Mouse (Mus musculus): ENCODE data around the gene Lefty2. TPM values are rescaled to one million over a fixed set of nuclear protein-coding genes. Genes with fewer than 3 reads are reported as not detected.
A peak's percentile ranks its signal among the peaks of the same experiment; 100 is the strongest.

The Lefty2 gene
- not detected for total RNA-seq (2021)
- long read RNA-seq, experiment 1, result 0 reads
- long read RNA-seq, experiment 2, result 0 reads

- no peak for DNase-seq
Observed at GRCm38 (mm10) chr1:180892808-180893207, at the start of gene Lefty2. Gene Lefty2 (plus strand): TSS chr1:180893108.

- DNase-seq, result peak; percentile 55
Observed at GRCm38 (mm10) chr1:180848114-180848510, 44.8 kb upstream of the Lefty2 start.

- peak; percentile 51 for DNase-seq
Observed at GRCm38 (mm10) chr1:180848511-180849241, 44.2 kb upstream of the Lefty2 start.

- no peak for DNase-seq
Observed at GRCm38 (mm10) chr1:180849701-180850301, 43.1 kb upstream of the Lefty2 start.

- peak; percentile 100 for DNase-seq
Observed at GRCm38 (mm10) chr1:180850316-180851270, 42.3 kb upstream of the Lefty2 start, which contains the start of gene Sde2. Gene Sde2 (plus strand): TSS chr1:180851127.

GRCm38 (mm10) chr1:180858763-180859162 lies 34.1 kb upstream of the Lefty2 start:
- no peak for DNase-seq

GRCm38 (mm10) chr1:180860030-180860429 lies 32.9 kb upstream of the Lefty2 start:
- DNase-seq, result no peak

- no peak for DNase-seq
Observed at GRCm38 (mm10) chr1:180863606-180864005, 29.3 kb upstream of the Lefty2 start.

- no peak for DNase-seq
Observed at GRCm38 (mm10) chr1:180866001-180866400, 26.9 kb upstream of the Lefty2 start.

GRCm38 (mm10) chr1:180870122-180870650 lies 22.7 kb upstream of the Lefty2 start:
- peak; percentile 23 for DNase-seq

GRCm38 (mm10) chr1:180873861-180874484 lies 18.9 kb upstream of the Lefty2 start:
- DNase-seq, result peak; percentile 59

- no peak for DNase-seq
Observed at GRCm38 (mm10) chr1:180874615-180875014, 18.3 kb upstream of the Lefty2 start.

GRCm38 (mm10) chr1:180875126-180875525 lies 17.8 kb upstream of the Lefty2 start:
- no peak for DNase-seq

- no peak for DNase-seq
Observed at GRCm38 (mm10) chr1:180877466-180877865, 15.4 kb upstream of the Lefty2 start.

- no peak for DNase-seq
Observed at GRCm38 (mm10) chr1:180881768-180882167, 11.1 kb upstream of the Lefty2 start.

GRCm38 (mm10) chr1:180883731-180884130 lies 9.2 kb upstream of the Lefty2 start:
- no peak for DNase-seq

- no peak for DNase-seq
Observed at GRCm38 (mm10) chr1:180884484-180884883, 8.4 kb upstream of the Lefty2 start.

- DNase-seq, result peak; percentile 81
Observed at GRCm38 (mm10) chr1:180888556-180889042, 4.3 kb upstream of the Lefty2 start.

- no peak for DNase-seq
Observed at GRCm38 (mm10) chr1:180889172-180889571, 3.7 kb upstream of the Lefty2 start.

- no peak for DNase-seq
Observed at GRCm38 (mm10) chr1:180889841-180890240, 3.1 kb upstream of the Lefty2 start.

Data from gastrocnemius, postnatal 10 days (tissue).